Mouse (Mus musculus) lung, adult 2 months (tissue): ENCODE results near the gene Ptpn3. TPM values are rescaled to one million over a fixed set of nuclear protein-coding genes. Genes with fewer than 3 reads are reported as not detected.

Experiments
- DNase-seq: peaks from one replicate; pipeline ENCODE4 v3.0.0; 2022
- H3K4me1 ChIP-seq: fragments of 200-500 bp; 2 replicates; pipeline ENCODE4 v1.6.1; 2011; ENCODE audit warnings: low read length; ENCODE audit not compliant: control insufficient read depth, insufficient read depth
- H3K4me3 ChIP-seq: fragments of 200-500 bp; replicated peaks from 2 replicates; pipeline ENCODE3; 2011; ENCODE audit warnings: low read depth, mild to moderate bottlenecking, control low read depth, low read length; ENCODE audit errors: extremely low read depth
- CTCF ChIP-seq: fragments of 200-500 bp; IDR thresholded peaks from 2 replicates; pipeline ENCODE4 v1.5.1; 2011; ENCODE audit warnings: mild to moderate bottlenecking, low read length, control low read depth; ENCODE audit not compliant: insufficient read depth
- POLR2A ChIP-seq: fragments of 200-500 bp; IDR thresholded peaks from 2 replicates; pipeline ENCODE4 v1.6.1; 2011; ENCODE audit warnings: low read depth, mild to moderate bottlenecking, control low read depth, low read length, borderline replicate concordance; ENCODE audit errors: extremely low read depth
- WGBS: fragments of 180-500 bp; shearing (Covaris S2); methylation state at CpG from one replicate; pipeline ENCODE4 v1.1.7; 2018; 5-methylcytosine and 5-hydroxymethylcytosine counted together
- polyA plus RNA-seq: library from polyadenylated mRNA; depleted of rRNA; stranded (reverse); fragments of >200 nt; gene quantifications from 2 replicates; pipeline ENCODE4 v1.2.3, GENCODE M21; 2012

The Ptpn3 gene
- polyA plus RNA-seq, 1 experiment = 10.8 TPM

DNA sequence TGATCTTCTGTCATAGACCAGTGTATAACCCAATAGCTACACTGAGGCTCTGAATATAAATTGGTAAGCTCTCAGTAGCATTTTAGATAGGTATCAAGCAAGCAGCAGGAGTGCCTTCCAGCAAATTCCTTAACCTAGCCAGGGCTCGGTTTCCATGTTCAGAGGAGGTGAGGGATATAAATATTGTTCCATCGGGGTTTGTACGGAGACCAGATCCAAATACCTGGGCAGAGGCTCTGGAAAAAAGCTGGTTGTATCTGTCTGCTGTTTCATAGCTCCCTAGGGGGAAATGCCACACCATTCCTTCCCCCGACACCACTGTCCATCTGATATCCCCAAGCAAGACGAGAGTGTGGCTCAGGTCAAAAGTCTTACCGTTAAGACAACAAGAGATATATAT is 47.2 kb downstream of the Ptpn3 start:
- TF ChIP-seq POLR2A (no peak), CTCF (no peak)
- WGBS = 78% methylated on average over 6 of the region's 6 CpGs
- no peak for DNase-seq
- H3K4me3 ChIP-seq = no peak overlapping the region
- H3K4me1 ChIP-seq = no peaks in the 10 kb centered on the region

DNA sequence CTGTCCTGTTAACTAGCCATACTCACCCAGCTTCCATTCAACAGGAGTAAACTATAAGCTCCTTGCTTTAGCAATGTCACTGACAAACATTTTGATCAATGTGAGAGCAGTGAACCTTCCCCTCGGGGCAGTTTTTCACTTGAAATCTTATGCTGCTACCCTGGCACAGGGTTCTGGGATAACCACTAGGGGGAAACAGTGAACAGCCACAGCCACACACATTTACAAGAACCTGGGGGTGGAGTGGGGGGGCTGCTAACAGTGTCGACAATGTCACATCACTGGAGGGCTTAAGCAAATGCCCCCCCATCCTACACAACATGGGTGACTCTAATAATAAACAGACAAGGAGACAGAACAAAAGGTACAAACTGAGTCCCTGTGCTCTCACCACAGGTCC is 51.0 kb downstream of the Ptpn3 start:
- Histone ChIP-seq H3K4me1 (no peaks in the 10 kb centered on the region), H3K4me3 (no peak overlapping the region)
- WGBS = 13% methylated on average over 2 of the region's 2 CpGs
- 0 out of 2 replicates have a peak, but pooled peaks have one; percentile 4 for TF ChIP-seq CTCF
- no peak for TF ChIP-seq POLR2A
- DNase-seq = no peak

DNA sequence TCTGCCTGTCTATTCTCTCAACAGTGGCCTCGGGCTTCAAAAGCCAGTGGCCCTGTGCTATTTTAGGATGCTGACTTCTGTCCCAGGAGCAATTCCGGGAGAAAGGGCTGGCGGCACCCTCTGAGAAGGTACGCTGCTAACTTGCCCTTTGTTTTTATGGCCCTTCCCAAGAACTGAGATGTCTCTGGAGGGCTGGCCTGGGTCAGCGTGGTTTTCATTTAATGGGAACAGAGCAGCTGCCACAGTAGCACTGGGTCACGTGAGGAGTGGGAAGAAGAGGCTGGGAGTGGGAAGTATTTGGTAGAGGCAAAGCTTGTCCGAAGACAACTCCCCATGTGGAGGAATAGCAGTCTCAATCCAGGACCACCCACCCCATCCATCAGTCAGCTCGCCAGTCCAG is 52.5 kb downstream of the Ptpn3 start:
- WGBS = 63% methylated on average over 8 of the region's 8 CpGs
- TF ChIP-seq POLR2A (no peak), CTCF (no peak)
- H3K4me3 ChIP-seq = no peak overlapping the region
- no peaks in the 10 kb centered on the region for H3K4me1 ChIP-seq
- no peak for DNase-seq

DNA sequence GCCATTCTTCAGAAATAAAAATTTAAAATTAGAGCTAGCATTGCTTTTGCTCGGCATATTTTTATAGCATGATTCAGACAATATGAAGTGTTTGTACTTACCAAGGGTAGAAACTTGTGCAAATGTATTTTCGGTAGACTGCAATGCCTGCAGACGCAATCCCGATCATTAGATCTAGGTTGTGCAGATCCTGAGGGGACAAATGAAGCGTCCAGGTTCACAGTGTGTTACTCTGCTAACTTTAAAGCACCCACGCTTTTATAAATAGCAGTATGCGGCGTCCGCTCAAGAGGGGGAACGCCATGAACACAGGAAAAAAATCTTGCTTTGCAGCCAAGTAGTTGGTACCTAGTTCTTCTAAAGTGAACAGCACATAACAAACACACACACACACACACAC is 56.8 kb downstream of the Ptpn3 start:
- no peak for TF ChIP-seq POLR2A
- no peak for TF ChIP-seq CTCF
- H3K4me1 ChIP-seq = no peaks in the 10 kb centered on the region; the same call in 1 of the 2 replicates
- H3K4me3 ChIP-seq = no peak overlapping the region
- DNase-seq = no peak
- WGBS = 71% methylated on average over 10 of the region's 10 CpGs

DNA sequence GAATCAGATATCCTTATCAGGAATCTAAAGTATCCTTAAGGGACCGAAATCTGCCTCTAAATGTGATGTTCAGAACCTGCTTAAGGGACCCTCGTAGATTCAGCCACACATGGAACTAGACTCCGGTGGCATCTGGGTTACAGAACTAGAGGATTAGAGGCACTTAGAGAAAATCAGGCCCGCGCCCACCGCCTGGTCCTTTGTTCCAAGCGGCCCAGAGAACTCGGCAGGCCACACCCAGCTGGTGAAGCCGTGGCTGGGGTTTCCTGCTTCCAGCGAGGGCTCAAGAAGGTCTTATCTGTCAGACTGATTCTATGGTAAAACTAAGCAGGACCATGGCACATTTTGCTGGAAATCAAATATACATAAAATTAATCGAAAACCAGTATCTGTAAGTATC is 58.3 kb downstream of the Ptpn3 start:
- TF ChIP-seq POLR2A (no peak), CTCF (no peak)
- DNase-seq = no peak
- Histone ChIP-seq H3K4me3 (no peak overlapping the region), H3K4me1 (peaks cover 3% of the 10 kb centered on the region; the same call in 1 of the 2 replicates)
- 60% methylated on average over 11 of the region's 11 CpGs for WGBS

DNA sequence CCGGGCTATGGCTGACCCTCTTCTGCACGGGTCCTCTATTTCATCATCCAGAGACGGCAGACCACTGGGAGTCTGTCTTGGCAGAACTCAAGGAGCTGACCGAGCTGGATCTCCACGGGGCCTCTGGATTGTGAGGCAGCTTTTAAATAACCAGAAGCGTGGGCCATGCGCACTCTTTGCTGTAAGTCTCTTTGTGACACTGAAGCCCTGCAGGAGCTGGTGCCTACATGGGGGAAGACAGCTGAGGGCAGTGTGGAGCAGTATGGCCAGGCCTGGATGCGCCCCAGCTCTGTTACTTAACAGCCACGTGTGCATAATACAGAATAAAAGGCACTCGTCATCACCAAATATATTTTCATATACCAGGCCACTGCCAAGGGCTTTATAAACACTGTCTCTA is 60.7 kb downstream of the Ptpn3 start:
- DNase-seq = peak; percentile 38
- peak; percentile 30; the same call in 1 of the 2 replicates for TF ChIP-seq CTCF
- TF ChIP-seq POLR2A = no peak
- no peak overlapping the region for H3K4me3 ChIP-seq
- WGBS = 60% methylated on average over 10 of the region's 10 CpGs
- peaks cover 3% of the 10 kb centered on the region; the same call in 1 of the 2 replicates for H3K4me1 ChIP-seq

DNA sequence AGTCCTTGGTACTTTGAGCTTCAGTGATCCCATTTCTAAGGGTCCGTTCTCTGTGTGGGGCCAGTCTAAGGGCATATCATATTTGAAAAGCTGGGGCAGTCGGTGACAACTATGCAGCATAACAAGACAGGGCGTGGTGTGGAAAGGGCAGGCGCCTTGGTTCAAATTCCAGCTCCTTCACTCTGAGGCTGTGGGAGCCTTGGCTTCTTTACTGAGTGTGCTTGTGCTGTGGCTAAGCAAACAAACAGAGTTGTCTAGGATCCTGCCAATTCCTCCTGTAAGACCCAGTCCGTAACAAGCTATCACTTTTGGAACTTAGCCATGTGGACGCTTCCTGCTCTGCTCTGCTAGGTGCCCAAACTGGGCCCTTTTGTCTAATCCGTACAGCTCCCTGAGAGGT is 61.5 kb downstream of the Ptpn3 start:
- H3K4me1 ChIP-seq = peaks cover 3% of the 10 kb centered on the region; the same call in 1 of the 2 replicates
- TF ChIP-seq CTCF (no peak), POLR2A (no peak)
- H3K4me3 ChIP-seq = no peak overlapping the region
- DNase-seq = peak; percentile 42
- 33% methylated on average over 7 of the region's 7 CpGs for WGBS

DNA sequence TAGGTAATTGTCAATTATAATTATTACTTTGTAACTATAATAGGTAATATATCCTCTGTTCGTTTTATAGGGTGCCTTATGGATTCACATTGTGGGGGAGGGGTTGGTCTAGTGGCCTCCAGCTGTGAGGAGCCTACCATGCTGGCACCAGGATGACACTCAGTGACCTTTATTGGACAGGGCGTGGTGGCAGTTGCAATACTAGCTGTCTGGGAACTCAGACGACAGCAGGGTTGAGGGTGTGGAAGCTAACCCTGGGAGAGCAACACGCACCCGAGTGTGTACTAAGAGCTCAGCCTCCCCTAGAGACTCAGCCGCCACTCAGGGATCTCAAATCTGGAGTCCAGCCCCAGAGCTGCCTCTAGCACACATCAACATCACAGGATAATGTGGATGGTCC is 62.5 kb downstream of the Ptpn3 start:
- peaks cover 3% of the 10 kb centered on the region; the same call in 1 of the 2 replicates for H3K4me1 ChIP-seq
- TF ChIP-seq CTCF = no peak
- TF ChIP-seq POLR2A = no peak
- no peak overlapping the region for H3K4me3 ChIP-seq
- WGBS = 62% methylated on average over 6 of the region's 6 CpGs
- DNase-seq = no peak

DNA sequence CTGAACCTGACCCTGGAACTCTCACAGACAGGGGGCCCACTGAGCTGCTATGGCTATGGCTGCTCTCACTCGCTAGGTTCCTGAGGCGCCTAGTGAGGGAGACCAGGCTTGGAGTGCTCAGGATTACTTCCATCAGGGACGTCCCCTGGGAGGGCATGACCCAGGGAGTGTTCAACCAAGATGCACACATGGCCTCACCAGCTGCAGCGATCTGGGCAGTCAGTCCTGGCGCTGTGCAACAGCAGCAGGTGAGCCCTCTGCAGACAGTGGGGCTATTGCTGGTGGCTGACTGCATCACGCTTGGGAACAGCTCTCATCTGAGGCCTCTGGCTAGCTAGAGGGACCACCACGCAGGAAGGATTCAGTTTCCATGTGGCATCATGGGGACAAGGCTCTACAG is 63.5 kb downstream of the Ptpn3 start:
- H3K4me1 ChIP-seq = peaks cover 3% of the 10 kb centered on the region; the same call in 1 of the 2 replicates
- TF ChIP-seq POLR2A = no peak
- TF ChIP-seq CTCF = no peak
- H3K4me3 ChIP-seq = no peak overlapping the region
- WGBS = 84% methylated on average over 7 of the region's 7 CpGs
- no peak for DNase-seq

DNA sequence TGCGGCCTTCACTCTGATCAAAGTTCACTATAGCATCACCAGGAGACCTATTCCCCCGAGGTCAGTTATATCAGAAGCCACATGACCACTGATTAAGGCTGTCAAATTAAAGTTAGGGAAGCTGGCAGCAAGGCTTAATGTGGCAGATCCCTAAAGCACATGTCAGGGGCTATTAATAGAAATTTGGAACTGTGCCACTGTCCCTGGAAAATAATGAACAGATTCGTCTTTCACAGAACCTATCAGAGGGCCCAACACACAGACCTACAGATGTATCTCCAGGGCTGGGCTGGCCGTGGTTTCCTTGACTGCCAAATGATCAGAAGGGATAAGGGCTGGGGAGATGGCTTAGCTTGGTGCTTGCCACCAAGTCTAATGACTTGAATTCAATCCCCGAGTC is 65.1 kb downstream of the Ptpn3 start:
- Histone ChIP-seq H3K4me1 (peaks cover 3% of the 10 kb centered on the region; the same call in 1 of the 2 replicates), H3K4me3 (no peak overlapping the region)
- no peak for DNase-seq
- 57% methylated on average over 5 of the region's 5 CpGs for WGBS
- TF ChIP-seq POLR2A = no peak
- TF ChIP-seq CTCF = no peak
